Mouse (Mus musculus) limb, embryonic 11.5 days (tissue): Measurements from ENCODE around the gene Pcdh8. TPM values are rescaled to one million over a fixed set of nuclear protein-coding genes. Genes with fewer than 3 reads are reported as not detected.

ENCODE experiments used
- ATAC-seq: fragments of 200-750 bp; cut with Nextera tagmentation; 2 replicates; pipeline ENCODE4 v1.8.0; 2017; ENCODE audit warnings: low read depth; ENCODE audit not compliant: insufficient number of reproducible peaks, low FRiP score, low TSS enrichment
- DNase-seq: peaks from one replicate; pipeline ENCODE4 v3.0.0-alpha.2; 2015; ENCODE audit warnings: low spot score
- H3K27ac ChIP-seq: fragments of 300-500 bp; sonication (generic); replicated peaks from 2 replicates; pipeline ENCODE4 v1.5.1; 2014; ENCODE audit warnings: low read depth, mild to moderate bottlenecking, low read length
- H3K27me3 ChIP-seq: fragments of 300-500 bp; sonication (generic); 2 replicates; pipeline ENCODE4 v1.6.1; 2014; ENCODE audit warnings: mild to moderate bottlenecking, low read length, mixed read lengths; ENCODE audit not compliant: control insufficient read depth, insufficient read depth
- H3K36me3 ChIP-seq: fragments of 300-500 bp; sonication (generic); 2 replicates; pipeline ENCODE4 v1.6.1; 2014; ENCODE audit warnings: mild to moderate bottlenecking, low read length, moderate library complexity, mixed read lengths; ENCODE audit not compliant: control insufficient read depth, insufficient read depth
- H3K4me1 ChIP-seq: fragments of 300-500 bp; sonication (generic); 2 replicates; pipeline ENCODE4 v1.6.1; 2014; ENCODE audit warnings: low read length, mixed read lengths; ENCODE audit not compliant: control insufficient read depth, insufficient read depth
- H3K4me2 ChIP-seq: fragments of 300-500 bp; sonication (generic); 2 replicates; pipeline ENCODE4 v1.6.1; 2014; ENCODE audit warnings: low read depth, mild to moderate bottlenecking, moderate library complexity; ENCODE audit not compliant: severe bottlenecking
- H3K4me3 ChIP-seq: fragments of 300-500 bp; sonication (generic); 2 replicates; pipeline ENCODE4 v1.5.1; 2014; ENCODE audit warnings: low read depth, low read length
- H3K9ac ChIP-seq: fragments of 300-500 bp; sonication (generic); 2 replicates; pipeline ENCODE4 v1.6.1; 2014; ENCODE audit warnings: mild to moderate bottlenecking, low read length
- H3K9me3 ChIP-seq: fragments of 300-500 bp; sonication (generic); 2 replicates; pipeline ENCODE4 v1.6.1; 2016; ENCODE audit warnings: low read length; ENCODE audit not compliant: control insufficient read depth
- WGBS: fragments of 180-500 bp; shearing (Covaris S2); extraction: QIAGEN DNeasy Blood & Tissue Kit; methylation state at CpG from one replicate; pipeline ENCODE4 v1.1.7; 2014; 5-methylcytosine and 5-hydroxymethylcytosine counted together
- polyA plus RNA-seq: library from polyadenylated mRNA; unstranded; fragments of >200 nt; fragmentation: Nextera tagmentation; extraction: Ambion mirVana; gene quantifications from 2 replicates; pipeline ENCODE4 v1.2.1, GENCODE M21; 2014

Pcdh8 gene
- polyA plus RNA-seq, 1 experiment from 2014 or later = 3.5 TPM

DNA sequence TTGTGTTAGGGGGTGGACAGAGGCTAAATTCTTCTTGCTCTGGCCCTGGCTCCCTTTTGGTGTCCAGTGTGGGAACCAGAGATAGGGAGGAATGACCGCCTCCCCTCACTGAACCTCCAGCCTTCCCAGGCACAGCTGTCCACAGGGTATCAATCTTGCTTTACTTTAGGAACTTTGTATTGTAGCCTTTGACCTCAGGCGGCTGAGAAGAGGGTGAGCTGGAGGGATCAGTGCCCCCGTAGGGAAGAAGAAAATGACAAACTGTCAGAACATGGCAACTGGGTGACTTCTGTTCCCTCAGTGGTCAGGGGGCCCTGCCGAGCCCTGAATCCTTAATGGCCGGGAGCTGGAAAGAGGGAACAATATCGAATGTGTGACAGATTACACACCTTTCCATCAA, 9.2 kb upstream of the Pcdh8 start:
- H3K4me2 ChIP-seq = no peak overlapping the region
- no peak overlapping the region for H3K27ac ChIP-seq
- H3K4me1 ChIP-seq = no peaks in the 10 kb centered on the region
- WGBS = 18% methylated on average over 6 of the region's 6 CpGs
- ATAC-seq (no peak), DNase-seq (no peak)
- H3K9ac ChIP-seq = no peak overlapping the region
- no peak overlapping the region for H3K4me3 ChIP-seq
- H3K36me3 ChIP-seq = no peaks in the 10 kb centered on the region
- H3K9me3 ChIP-seq = no peaks in the 10 kb centered on the region
- peaks cover 5% of the 10 kb centered on the region for H3K27me3 ChIP-seq

GRCm38 (mm10) chr14:79779841-79780240, 8.7 kb upstream of the Pcdh8 start:
- 58% methylated on average over 4 of the region's 4 CpGs for WGBS
- no peaks in the 10 kb centered on the region for H3K36me3 ChIP-seq
- no peak overlapping the region for H3K9ac ChIP-seq
- H3K4me3 ChIP-seq = no peak overlapping the region
- no peak for DNase-seq
- no peak overlapping the region for H3K27ac ChIP-seq
- no peaks in the 10 kb centered on the region for H3K4me1 ChIP-seq
- peaks cover 8% of the 10 kb centered on the region for H3K27me3 ChIP-seq
- no peak overlapping the region for H3K4me2 ChIP-seq
- no peak for ATAC-seq
- H3K9me3 ChIP-seq = no peaks in the 10 kb centered on the region

DNA sequence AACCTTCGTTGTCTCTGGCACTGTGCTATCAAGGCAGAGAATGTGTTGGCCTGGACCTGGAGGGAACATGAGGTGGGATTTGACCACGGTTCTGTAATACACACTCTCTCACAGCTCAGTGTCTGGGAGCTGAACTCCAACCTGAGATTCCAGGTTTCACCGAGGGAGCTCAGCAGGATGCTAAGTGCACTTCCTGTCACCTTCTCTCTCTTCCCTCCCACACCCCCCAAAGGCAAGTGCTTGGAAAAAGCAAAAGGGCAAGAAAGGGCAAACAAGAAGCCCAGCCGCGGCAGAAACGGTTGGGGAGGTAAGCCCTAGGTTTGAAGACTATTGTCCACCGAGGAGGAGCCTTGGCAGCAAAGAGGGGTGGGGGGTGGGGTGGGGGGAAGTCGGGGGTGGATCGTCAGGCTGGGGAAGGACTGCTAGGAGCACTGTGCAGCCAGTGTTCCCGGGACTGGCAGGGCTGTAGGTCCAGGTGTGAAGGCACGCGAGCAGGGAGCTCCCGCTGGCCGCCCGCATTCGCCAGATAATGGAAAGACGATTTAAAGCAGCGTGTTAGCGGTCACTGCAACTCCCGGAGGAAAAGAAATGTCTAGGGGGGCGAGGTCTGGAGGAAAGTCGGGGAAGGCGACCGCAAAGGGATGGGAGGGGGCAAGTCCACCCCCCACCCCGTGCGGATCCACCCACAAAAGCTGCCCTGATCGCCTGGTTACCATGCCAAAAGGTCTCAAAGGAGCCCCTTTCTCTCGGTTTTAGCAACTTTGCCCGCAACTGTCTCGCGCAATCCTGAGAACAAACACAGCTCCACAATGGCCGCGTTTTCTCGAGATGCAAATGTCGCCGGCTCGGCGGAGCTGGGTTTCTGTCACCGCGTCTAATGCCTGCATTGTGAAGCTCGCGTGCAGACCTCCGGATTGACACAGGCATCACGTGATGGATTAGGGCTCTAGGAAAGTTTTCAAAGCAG, 2.6 kb upstream of the Pcdh8 start:
- DNase-seq (peak; percentile 49), ATAC-seq (no peak)
- peak overlapping the region; percentile 37 for H3K4me3 ChIP-seq
- peaks cover 62% of the 10 kb centered on the region for H3K27me3 ChIP-seq
- peak overlapping the region; percentile 69 for H3K4me2 ChIP-seq
- under 1% methylated on average over 44 of the region's 44 CpGs for WGBS
- H3K9me3 ChIP-seq = no peaks in the 10 kb centered on the region
- H3K36me3 ChIP-seq = no peaks in the 10 kb centered on the region
- H3K9ac ChIP-seq = no peak overlapping the region
- H3K4me1 ChIP-seq = peaks cover 10% of the 10 kb centered on the region; the same call in 1 of the 2 replicates
- H3K27ac ChIP-seq = no peak overlapping the region

DNA sequence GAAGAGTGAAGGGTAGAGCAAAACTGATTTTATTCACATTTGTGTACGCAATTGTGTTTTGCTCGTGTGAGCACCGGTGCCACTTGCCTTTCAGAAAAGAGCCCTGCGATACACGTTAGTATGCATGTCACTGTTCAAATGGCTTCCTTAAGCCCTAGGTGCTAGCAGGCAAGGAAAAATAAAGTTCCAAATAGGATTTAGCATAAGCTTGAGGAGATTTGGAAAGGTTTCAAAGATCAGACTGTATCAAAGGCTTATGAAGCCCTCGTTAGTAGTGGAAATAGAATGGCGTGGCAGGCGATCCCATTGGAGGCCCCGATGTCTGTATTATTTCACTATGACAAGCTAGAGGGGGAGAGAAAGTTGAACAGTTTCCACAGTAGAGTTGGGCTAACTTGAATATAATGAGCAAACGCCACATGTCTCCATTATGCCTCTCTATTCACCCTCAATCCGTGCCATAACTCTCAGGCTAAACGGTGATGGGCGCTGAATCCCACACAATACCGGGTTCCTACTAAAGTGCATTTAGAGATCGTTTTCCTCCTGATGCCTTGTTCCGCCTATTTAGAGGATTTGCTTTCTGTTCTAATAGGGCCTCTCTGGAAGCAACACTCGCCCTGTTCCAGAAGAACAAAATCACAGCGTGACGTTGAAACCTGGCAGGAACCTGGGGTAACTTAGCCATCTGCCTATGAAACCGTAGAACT, 845 bp upstream of the Pcdh8 start:
- Histone ChIP-seq H3K4me1 (peaks cover 10% of the 10 kb centered on the region; the same call in 1 of the 2 replicates), H3K36me3 (no peaks in the 10 kb centered on the region), H3K27me3 (peaks cover 79% of the 10 kb centered on the region), H3K9ac (no peak overlapping the region), H3K4me2 (peak overlapping the region; percentile 51), H3K4me3 (peak overlapping the region; percentile 22), H3K27ac (no peak overlapping the region), H3K9me3 (no peaks in the 10 kb centered on the region)
- no peak for ATAC-seq
- 2% methylated on average over 20 of the region's 20 CpGs for WGBS
- peak; percentile 28 for DNase-seq

- no peaks in the 10 kb centered on the region for H3K9me3 ChIP-seq
- H3K4me2 ChIP-seq = peak overlapping the region; percentile 51
- H3K27me3 ChIP-seq = peaks cover 83% of the 10 kb centered on the region
- peaks cover 10% of the 10 kb centered on the region; the same call in 1 of the 2 replicates for H3K4me1 ChIP-seq
- no peak overlapping the region for H3K9ac ChIP-seq
- no peak for DNase-seq
- H3K4me3 ChIP-seq = peak overlapping the region; percentile 30
- peak; percentile 25; the same call in 1 of the 2 replicates for ATAC-seq
- no peak overlapping the region for H3K27ac ChIP-seq
- WGBS = 4% methylated on average over 62 of the region's 62 CpGs
- no peaks in the 10 kb centered on the region for H3K36me3 ChIP-seq
Observed at GRCm38 (mm10) chr14:79770306-79771093, 612 bp downstream of the Pcdh8 start.

GRCm38 (mm10) chr14:79769618-79770017, 1.5 kb downstream of the Pcdh8 start:
- Histone ChIP-seq H3K9ac (no peak overlapping the region), H3K36me3 (no peaks in the 10 kb centered on the region), H3K4me3 (peak overlapping the region; percentile 30), H3K9me3 (no peaks in the 10 kb centered on the region), H3K27ac (no peak overlapping the region), H3K4me2 (peak overlapping the region; percentile 51), H3K27me3 (peaks cover 78% of the 10 kb centered on the region), H3K4me1 (peaks cover 10% of the 10 kb centered on the region; the same call in 1 of the 2 replicates)
- under 1% methylated on average over 46 of the region's 46 CpGs for WGBS
- ATAC-seq = peak; percentile 33
- DNase-seq = peak; percentile 92

GRCm38 (mm10) chr14:79768996-79769395, 2.1 kb downstream of the Pcdh8 start:
- WGBS = 5% methylated on average over 30 of the region's 30 CpGs
- ATAC-seq (no peak), DNase-seq (peak; percentile 49)
- Histone ChIP-seq H3K9me3 (no peaks in the 10 kb centered on the region), H3K27ac (no peak overlapping the region), H3K9ac (no peak overlapping the region), H3K27me3 (peaks cover 73% of the 10 kb centered on the region), H3K36me3 (no peaks in the 10 kb centered on the region), H3K4me1 (peaks cover 10% of the 10 kb centered on the region; the same call in 1 of the 2 replicates), H3K4me3 (peak overlapping the region; percentile 30), H3K4me2 (peak overlapping the region; percentile 51; the same call in 1 of the 2 replicates)
